Mouse (Mus musculus) thymus, postnatal 4 days (tissue): Measurements from ENCODE around the gene Gm29776.

ENCODE experiments used
- DNase-seq: peaks from one replicate; pipeline ENCODE4 v3.0.0; 2021

Gm29776 gene

DNA sequence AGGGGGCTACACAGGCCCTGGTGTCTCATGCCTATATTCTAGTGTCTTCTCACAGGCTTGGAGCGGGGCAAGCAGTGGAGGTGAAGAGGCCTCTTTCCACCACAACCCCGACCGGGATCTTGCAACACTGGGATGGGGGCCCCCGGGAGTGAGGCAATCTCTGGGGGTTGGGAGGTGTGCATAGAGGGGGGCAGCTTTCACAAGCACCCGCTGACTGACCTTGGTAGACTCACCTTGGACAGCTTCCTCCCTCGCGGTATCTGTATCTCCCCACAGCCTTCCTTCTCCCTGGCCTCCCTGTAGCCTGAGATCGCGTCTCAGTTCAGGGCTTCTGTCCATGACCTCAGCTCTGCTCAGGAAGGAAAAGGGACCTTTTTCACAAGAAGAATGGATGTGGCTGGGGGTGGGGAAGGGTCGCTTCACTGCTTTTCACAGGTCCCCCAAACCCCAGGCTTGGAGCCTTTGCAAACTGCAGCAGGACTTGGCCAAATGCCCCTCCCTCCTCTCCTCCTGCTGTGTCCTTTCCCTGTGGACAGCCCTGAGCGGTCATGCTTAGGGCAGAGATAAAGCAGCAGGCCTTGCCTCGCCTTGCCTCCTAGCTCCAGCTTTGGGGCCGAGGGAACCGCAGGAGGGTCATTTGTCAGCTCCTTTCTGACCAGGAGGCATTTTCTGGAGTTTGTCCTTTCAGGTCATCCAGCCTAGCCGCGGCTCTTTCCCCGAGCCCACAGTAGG lies 8.1 kb upstream of the Gm29776 start:
- no peak for DNase-seq

DNA sequence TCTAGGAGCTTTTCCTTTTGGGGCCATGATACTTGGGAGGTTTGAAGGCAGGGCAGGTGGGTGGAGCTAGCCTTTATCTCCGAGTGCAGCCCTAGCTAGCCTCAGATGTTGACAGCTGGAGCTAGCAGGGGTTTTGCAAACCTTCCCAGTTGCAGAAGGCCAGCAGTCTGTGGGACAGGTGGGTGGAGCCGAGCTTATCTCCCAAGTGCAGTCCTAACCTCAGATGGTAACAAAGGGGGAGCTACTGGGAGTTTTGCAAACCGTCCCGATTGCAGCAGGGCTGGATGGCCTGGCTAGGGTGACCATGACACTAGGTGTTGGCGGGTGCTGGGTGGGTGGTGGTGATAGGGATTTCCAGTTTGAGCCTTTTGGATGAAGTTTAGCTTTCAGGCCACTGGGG lies 7.2 kb upstream of the Gm29776 start:
- no peak for DNase-seq

GRCm38 (mm10) chr14:54703207-54703606 lies 4.6 kb upstream of the Gm29776 start:
- no peak for DNase-seq

DNA sequence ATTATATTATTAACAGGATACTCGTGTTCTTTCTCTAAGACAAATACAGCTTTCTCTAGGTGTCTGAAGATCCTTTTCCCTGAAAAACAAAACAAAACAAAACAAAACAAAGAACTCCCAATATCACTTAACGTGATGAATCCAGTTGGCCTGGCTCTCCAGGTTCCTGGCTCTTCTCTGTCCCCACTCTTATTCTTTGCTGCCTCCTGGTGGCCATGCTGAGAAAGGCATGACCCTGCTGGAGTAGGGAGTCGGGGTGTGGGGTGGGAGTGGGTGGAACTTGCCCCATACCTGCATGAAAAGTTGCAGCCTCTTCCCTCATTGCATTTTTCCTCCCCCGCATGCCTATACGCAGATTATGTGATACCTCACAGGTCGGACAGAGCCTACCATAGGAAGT lies 2.7 kb upstream of the Gm29776 start:
- DNase-seq = peak; percentile 95

- DNase-seq = no peak
Measured at GRCm38 (mm10) chr14:54699586-54699985, 953 bp upstream of the Gm29776 start.

DNA sequence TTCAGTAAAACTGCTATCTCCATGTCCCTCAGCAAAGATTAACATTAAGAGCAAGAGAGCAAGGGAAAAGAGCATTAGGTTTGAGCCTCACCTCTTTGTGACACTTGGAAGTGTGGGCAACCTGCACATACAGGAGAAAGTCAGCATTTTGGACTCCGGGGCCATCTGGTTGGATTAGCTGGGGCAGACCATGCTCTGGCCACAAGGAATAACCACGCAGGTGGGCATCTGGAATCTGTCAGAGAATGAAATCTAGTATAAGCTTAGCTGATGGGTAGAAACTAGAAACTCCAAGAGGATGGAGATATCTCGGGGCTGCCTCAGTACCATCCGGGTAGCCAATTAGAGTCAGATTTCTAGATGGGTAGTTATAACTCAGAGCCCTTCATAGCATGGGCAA lies 1.9 kb downstream of the Gm29776 start:
- no peak for DNase-seq

GRCm38 (mm10) chr14:54695042-54695441 lies 3.6 kb downstream of the Gm29776 start:
- no peak for DNase-seq

DNA sequence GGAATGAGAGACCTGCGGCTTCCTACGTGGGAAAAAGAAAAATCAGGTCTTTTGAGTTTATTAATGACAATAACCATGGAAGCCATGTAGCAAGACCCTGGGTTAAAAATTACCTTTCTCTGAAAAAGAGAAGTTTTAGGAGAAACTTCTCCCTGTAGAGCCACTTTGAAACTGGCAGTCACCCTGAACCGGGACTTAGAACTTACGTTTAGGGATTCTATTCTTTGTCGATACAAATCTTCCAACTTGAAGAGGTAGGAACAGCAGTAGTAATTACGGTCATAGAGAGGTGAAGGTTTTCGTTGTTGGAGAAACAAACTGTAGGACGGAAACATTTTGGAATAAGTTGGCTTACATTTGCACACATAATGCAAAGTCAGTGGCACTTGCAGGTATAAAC lies 11.4 kb downstream of the Gm29776 start:
- no peak for DNase-seq

DNA sequence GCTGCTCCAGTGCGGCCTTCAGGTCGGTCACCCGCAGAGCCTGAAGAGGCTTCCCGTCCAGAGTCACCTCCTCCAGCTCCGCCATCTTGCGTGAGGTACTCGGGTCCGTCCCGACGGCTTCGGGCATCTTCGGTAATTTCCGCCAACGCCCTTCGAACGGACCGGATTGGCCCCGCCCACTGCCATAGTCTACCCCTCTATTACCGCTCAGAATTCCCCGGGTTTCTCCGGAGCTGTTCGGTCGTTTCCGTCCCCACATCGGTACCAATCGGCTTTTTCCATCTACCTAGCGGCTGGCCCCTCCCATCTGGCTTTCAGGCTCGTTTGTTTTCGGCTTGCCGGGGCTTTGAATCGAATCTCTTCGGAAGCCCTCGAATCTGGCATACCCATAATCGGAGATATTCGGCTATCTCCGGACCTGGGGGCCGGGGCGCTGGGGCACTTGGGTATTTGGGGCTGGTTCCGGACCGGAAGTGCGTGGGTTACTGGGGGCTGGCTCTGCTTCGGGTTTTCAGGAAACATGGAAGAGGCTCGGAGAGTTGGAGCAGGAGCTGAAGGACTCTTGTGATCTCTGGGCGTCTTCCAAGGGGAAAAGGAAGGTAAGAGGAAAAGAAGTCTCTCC lies 12.0 kb downstream of the Gm29776 start, which contains the start of gene Acin1:
Acin1 (minus strand) TSS at position 410 of the 622 bp plus-strand sequence.
- peak; percentile 100 for DNase-seq

DNA sequence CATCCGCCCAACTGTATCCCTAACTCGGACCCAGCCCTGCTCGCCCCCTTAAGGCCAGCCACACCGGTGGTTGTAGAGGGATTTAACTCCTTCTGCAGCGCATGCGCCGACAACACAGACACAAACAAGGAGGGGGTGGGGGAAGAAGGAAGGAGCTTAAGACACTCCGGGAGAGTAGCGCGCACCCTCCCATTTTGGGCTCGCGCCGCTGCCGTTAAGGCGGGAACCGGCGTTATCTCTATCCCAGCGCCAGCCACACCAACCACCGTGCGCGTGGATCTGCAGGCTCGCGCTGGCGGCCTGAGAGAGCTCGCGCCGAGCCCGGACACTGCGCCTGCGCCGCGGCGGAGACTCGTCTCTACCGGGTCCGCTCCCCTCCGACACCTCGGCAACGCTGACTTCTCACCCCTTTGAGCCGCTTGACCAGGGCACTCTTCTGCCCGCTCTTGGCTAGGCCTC lies 12.5 kb downstream of the Gm29776 start, which contains the start of gene 1700123O20Rik:
1700123O20Rik (plus strand) TSS at position 154 of the 459 bp plus-strand sequence.
- DNase-seq = peak; percentile 83

GRCm38 (mm10) chr14:54685471-54685870 lies 13.2 kb downstream of the Gm29776 start:
- no peak for DNase-seq

GRCm38 (mm10) chr14:54682396-54682795 lies 16.2 kb downstream of the Gm29776 start:
- no peak for DNase-seq

DNA sequence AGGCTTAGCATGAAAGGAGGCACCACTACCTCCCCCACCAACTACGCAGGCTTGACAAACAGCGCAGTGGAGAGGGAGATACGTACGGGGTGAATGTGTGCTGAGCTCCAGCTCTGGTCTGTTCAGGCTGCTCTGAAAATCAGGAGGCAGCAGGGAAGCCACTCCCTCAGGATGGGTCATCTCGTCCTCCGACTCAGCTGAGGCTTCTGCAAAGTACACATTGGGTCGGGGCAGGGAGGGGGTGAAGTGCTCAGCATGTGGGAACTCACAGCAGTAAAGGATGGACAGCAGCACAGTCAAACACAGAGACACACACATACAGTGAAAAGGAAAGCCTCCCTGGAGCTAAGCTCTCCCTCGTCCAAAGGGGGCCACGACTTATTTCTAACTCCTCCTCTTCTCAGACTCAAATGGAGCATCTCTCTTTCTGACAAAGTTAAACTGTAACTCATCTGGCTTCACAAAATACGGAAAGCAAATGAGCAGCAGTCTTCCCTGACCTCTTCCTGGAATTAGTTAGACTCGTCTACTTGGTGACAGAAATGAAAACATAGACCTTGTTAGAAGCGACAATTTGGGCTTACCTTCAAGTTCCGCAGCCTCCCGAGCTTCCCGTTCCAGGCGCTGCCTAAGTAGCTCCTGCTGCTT lies 19.9 kb downstream of the Gm29776 start:
- no peak for DNase-seq

- DNase-seq = no peak
Measured at GRCm38 (mm10) chr14:54676290-54676689, 22.3 kb downstream of the Gm29776 start.

DNA sequence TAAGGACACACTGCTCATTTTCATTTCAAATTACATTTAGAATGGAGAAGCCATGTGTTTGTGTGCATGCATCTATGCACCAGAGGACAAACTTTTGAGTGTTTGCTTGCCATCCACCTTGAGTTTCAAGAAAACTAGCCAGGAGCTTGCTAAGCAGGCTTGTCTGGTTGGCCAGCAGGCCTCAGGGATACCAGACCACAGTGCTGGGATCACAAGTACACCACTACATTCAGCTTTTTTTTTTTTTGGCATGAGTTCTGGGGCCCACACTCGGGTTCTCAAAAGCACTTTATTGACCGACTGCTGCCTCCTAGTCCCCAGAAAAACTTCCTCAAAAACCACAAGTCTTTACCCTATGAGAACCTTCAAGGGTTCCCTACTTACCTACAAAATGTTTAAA lies 24.3 kb downstream of the Gm29776 start:
- no peak for DNase-seq

DNA sequence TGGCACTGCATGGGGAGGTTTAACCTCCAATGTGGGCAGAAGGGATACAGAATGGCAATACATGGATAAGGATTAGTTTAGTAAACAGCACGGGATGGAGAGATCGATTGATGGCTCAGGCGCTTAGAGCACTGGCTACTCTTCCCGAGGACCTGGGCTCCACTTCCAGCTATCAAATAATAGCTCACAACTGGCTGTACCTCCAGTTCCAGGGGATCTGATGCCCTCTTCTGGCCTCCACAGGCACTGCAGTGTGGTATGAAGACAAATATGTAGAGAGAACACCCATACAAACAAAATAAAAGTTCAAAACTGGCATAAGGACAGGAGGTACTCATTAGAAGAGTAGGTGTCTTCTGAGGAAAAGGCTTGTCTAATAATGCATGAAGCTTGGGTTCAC lies 29.3 kb downstream of the Gm29776 start:
- DNase-seq = peak; percentile 79

DNA sequence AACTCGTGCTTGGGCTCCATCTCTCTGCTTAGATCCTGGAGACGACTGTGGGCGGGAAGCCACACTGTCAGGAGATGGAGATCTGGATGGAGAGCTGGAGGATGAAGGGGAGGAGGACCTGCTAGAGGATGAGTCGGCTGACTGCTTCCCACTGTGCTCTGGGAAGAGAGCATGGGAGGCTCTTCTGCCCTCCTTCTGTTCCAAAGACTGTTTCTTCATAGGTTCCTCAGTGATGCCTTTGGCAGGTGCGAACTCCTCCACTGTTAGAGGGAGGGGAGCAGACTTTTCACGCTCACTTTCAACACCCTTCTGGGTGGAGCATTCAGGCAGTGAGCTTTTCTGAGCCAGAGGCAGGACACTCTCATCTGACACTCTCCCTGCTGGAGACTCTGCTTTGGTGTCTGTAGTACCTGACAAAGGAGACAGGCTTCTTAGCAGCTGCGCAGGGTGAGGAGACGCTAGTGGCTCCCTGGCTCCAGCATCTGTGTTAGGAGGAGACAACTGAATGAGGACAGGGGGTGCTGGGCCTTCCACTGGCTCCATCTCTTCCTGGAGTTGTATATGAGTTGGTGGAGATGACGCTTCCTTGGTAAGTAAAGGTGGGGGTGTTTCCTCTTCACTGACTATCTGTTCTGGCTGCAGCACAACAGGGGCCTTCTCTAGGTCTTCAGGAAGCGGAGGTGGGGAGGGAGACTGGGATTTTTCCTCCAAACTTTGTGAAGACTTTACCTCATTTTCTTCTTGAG lies 34.0 kb downstream of the Gm29776 start:
- DNase-seq = no peak

- no peak for DNase-seq
Measured at GRCm38 (mm10) chr14:54660009-54660408, 38.6 kb downstream of the Gm29776 start.

DNA sequence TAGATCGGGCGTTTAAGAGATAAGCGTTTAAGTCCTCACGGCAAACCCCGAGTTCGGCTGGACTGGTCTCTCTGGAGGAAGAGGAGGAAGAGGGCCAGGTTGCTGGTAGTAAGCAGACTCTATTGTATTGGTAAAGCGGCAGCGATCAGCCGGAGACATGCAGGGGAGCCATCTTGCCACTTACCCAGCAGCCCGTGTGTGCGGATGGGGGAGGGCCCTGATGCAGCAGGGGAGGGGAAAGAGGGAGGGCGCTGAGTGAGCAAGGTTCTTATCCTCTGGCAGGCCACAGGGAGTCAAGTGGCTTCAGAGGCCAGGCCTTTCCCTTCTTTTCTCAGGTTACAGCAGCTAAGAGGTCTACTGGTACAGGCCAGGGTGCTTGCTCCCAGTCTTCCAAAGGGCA lies 45.1 kb downstream of the Gm29776 start:
- DNase-seq = peak; percentile 86

GRCm38 (mm10) chr14:54652787-54653186 lies 45.8 kb downstream of the Gm29776 start:
- peak; percentile 25 for DNase-seq

- no peak for DNase-seq
Measured at GRCm38 (mm10) chr14:54651556-54651955, 47.1 kb downstream of the Gm29776 start.

DNA sequence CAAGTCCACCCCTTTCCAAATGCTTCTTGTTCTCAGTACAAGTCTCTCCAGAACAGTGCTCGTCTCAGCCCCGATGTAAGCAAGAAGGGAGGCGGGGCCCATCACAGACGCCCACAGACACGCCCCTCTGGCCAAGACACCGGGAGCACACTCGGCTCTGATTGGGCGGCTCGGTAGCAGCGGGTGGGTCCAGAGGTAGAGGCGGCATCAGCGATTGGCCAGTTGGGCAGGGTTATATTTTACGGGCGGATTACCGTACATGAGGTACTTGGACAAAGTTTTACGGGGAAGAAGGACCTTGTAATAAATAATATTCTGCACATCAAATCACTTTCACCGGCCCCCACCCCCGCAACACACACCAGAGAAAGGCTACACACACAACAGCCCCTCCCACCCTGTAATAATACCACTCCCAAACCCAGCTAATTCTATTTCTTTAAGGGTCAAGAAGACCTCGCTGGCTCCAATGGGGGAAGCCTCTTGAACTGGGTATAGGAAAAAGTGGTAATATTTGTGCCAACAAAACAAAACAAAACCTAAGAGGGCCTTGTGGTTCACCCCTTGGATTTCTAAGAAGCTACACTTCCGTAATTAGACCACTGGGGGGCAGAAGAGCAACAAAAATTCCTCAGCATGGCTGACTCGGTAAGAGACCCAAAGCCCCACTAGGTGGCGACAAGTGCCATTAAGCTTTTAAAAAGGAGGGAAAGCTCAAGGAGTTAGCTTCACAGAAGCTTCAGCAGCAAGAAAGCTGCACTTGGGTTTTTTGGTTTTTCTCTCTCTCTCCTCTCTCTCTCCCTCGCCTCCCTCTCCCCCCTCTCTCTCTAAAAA lies 47.8 kb downstream of the Gm29776 start:
- DNase-seq = peak; percentile 93
